12 mouse cellular contexts compared by ENCODE assay signal in genomic region chr1:42712311-42712690, GRCm38 (mm10). TPM values are rescaled to one million over a fixed set of nuclear protein-coding genes. Genes with fewer than 3 reads are reported as not detected.
DNase-seq lines count a peak whose midpoint lies in the region; ATAC-seq lines count a peak whose summit lies in the region.
"Had no signal": no experiment of that assay in that cellular context is flagged by ENCODE, and none has a peak within 500 bp of the region (broad histone marks: within the 10 kb centered on the region; RNA-seq: fewer than 3 reads in every experiment).

No protein-coding gene starts in this region.

- H3K27me3 ChIP-seq in embryonic facial prominence, embryonic 13.5 days: peaks cover 88% of the 10 kb centered on the region
- H3K27me3 ChIP-seq in hindbrain, embryonic 11.5 days (ENCODE audit: control insufficient read depth, insufficient read depth, low read length): peaks cover 7% of the 10 kb centered on the region; the same call in 1 of the 2 replicates
- no peaks in the 10 kb centered on the region for H3K27me3 ChIP-seq in midbrain, embryonic 15.5 days (replicated peaks)

- WGBS in embryonic facial prominence, embryonic 13.5 days: 5% methylated on average over 4 of the region's 4 CpGs
- 2% methylated on average over 4 of the region's 4 CpGs for WGBS in hindbrain, embryonic 11.5 days
- WGBS in midbrain, embryonic 15.5 days: 13% methylated on average over 4 of the region's 4 CpGs

- peak overlapping the region; percentile 60 for H3K27ac ChIP-seq in embryonic facial prominence, embryonic 13.5 days
- no peak overlapping the region for H3K27ac ChIP-seq in hindbrain, embryonic 11.5 days (ENCODE audit: low read depth, low read length)
- 0 out of 2 replicates have a peak overlapping the region, but pooled peaks have one; percentile 62 for H3K27ac ChIP-seq in midbrain, embryonic 15.5 days
- H3K27ac ChIP-seq: heart, embryonic 13.5 days had no signal

- peak overlapping the region; percentile 78 for H3K4me2 ChIP-seq in embryonic facial prominence, embryonic 13.5 days
- H3K4me2 ChIP-seq in hindbrain, embryonic 11.5 days (replicated peaks; ENCODE audit: low read depth, low read length): peak overlapping the region; percentile 68
- H3K4me2 ChIP-seq in midbrain, embryonic 15.5 days: peak overlapping the region; percentile 69

- no peaks in the 10 kb centered on the region for H3K9me3 ChIP-seq in embryonic facial prominence, embryonic 13.5 days
- no peaks in the 10 kb centered on the region for H3K9me3 ChIP-seq in hindbrain, embryonic 11.5 days (ENCODE audit: control insufficient read depth, low read length)
- no peaks in the 10 kb centered on the region for H3K9me3 ChIP-seq in midbrain, embryonic 15.5 days
- H3K9me3 ChIP-seq: heart, embryonic 13.5 days had no signal

- peak overlapping the region; percentile 50 for H3K4me3 ChIP-seq in embryonic facial prominence, embryonic 13.5 days
- peak overlapping the region; percentile 50 for H3K4me3 ChIP-seq in hindbrain, embryonic 11.5 days (ENCODE audit: low read depth, low read length)
- H3K4me3 ChIP-seq in midbrain, embryonic 15.5 days: peak overlapping the region; percentile 54

- no peak for ATAC-seq in embryonic facial prominence, embryonic 13.5 days (ENCODE audit: insufficient number of reproducible peaks, insufficient read depth, low FRiP score, low TSS enrichment, low read depth)
- ATAC-seq in hindbrain, embryonic 11.5 days (ENCODE audit: low FRiP score): no peak
- ATAC-seq in midbrain, embryonic 15.5 days (replicated peaks): no peak
- ATAC-seq: inflammation-experienced regulatory T-cells, adult 6 months had no signal

- peak overlapping the region; percentile 64; the same call in 1 of the 2 replicates for H3K9ac ChIP-seq in embryonic facial prominence, embryonic 13.5 days
- peak overlapping the region; percentile 86 for H3K9ac ChIP-seq in hindbrain, embryonic 11.5 days (ENCODE audit: low read depth, low read length)
- H3K9ac ChIP-seq in midbrain, embryonic 15.5 days: 0 out of 2 replicates have a peak overlapping the region, but pooled peaks have one; percentile 16

- no peaks in the 10 kb centered on the region for H3K36me3 ChIP-seq in embryonic facial prominence, embryonic 13.5 days
- H3K36me3 ChIP-seq in hindbrain, embryonic 11.5 days (ENCODE audit: control insufficient read depth, insufficient read depth, low read length): no peaks in the 10 kb centered on the region
- H3K36me3 ChIP-seq in midbrain, embryonic 15.5 days (replicated peaks): no peaks in the 10 kb centered on the region
- H3K36me3 ChIP-seq: heart, embryonic 13.5 days had no signal

- peaks cover 17% of the 10 kb centered on the region for H3K4me1 ChIP-seq in embryonic facial prominence, embryonic 13.5 days
- peaks cover 10% of the 10 kb centered on the region; the same call in 1 of the 2 replicates for H3K4me1 ChIP-seq in hindbrain, embryonic 11.5 days (replicated peaks; ENCODE audit: control insufficient read depth, insufficient read depth, low read length)
- H3K4me1 ChIP-seq in midbrain, embryonic 15.5 days: peaks cover 57% of the 10 kb centered on the region

- peak; percentile 23 for DNase-seq in kidney, adult 9 months
- DNase-seq in kidney, adult 11 months: no peak
- DNase-seq in hindbrain, embryonic 11.5 days (ENCODE audit: low spot score): no peak
- DNase-seq in right cerebral cortex, postnatal 14 days: no peak
- no peak for DNase-seq in ovary, adult 18-20 months (ENCODE audit: low spot score)
- no peak for DNase-seq in adrenal gland, postnatal 36 days
- DNase-seq: cerebellum, adult 11 months had no signal

RNA-seq across cellular contexts. Expression of gene Pou3f3, which starts 16.7 kb away (rescaled TPM):
- 11.4 and 13.4 TPM in 2 replicates for polyA plus RNA-seq in embryonic facial prominence, embryonic 13.5 days (2015; fragmentation: Nextera tagmentation; extraction: Ambion mirVana)
- 20.7 and 22.3 TPM in 2 replicates for polyA plus RNA-seq in hindbrain, embryonic 11.5 days (2014; fragmentation: Nextera tagmentation; extraction: Ambion mirVana)
- 19.0 and 21.3 TPM in 2 replicates for polyA plus RNA-seq in midbrain, embryonic 15.5 days (2015; fragmentation: Nextera tagmentation; extraction: Ambion mirVana)
- under 1 TPM in 1 of 2 experiments, not detected in 1; 0.07 TPM for total RNA-seq in adrenal gland, postnatal 36 days (2021)
- total RNA-seq: liver, adult 2 months had no signal
- polyA plus RNA-seq: inflammation-experienced regulatory T-cells, adult 6 months; liver, adult 2 months had no signal

Comparison
In these comparisons a context has a peak if more than half of its experiments do, and no peak if none do; other contexts are left out.
1. H3K9ac ChIP-seq: peak in every context shown above with its lines; median percentile 86 in hindbrain, embryonic 11.5 days; 64 in embryonic facial prominence, embryonic 13.5 days; 16 in midbrain, embryonic 15.5 days.